Mouse (Mus musculus) midbrain, postnatal 0 days (tissue): Measurements from ENCODE around the gene Mafk. TPM values are rescaled to one million over a fixed set of nuclear protein-coding genes. Genes with fewer than 3 reads are reported as not detected.

Experiments
- ATAC-seq: fragments of 200-750 bp; cut with Nextera tagmentation; 2 replicates; pipeline ENCODE4 v1.8.0; 2017; ENCODE audit warnings: moderate number of reproducible peaks, mild to moderate bottlenecking, moderate TSS enrichment, moderate library complexity; ENCODE audit not compliant: low FRiP score
- DNase-seq: peaks from one replicate; pipeline ENCODE4 v3.0.0-alpha.2; 2015; ENCODE audit warnings: low spot score
- H3K27ac ChIP-seq: fragments of 300-500 bp; sonication (generic); 2 replicates; pipeline ENCODE4 v1.5.1; 2014; ENCODE audit warnings: low read depth, mild to moderate bottlenecking, low read length, mixed read lengths
- H3K27me3 ChIP-seq: fragments of 300-500 bp; sonication (generic); 2 replicates; pipeline ENCODE4 v1.6.1; 2014; ENCODE audit warnings: low read length, control low read depth, mixed read lengths; ENCODE audit not compliant: insufficient read depth
- H3K36me3 ChIP-seq: fragments of 300-500 bp; sonication (generic); 2 replicates; pipeline ENCODE4 v1.6.1; 2014; ENCODE audit warnings: low read length, control low read depth, mixed read lengths; ENCODE audit not compliant: insufficient read depth
- H3K4me1 ChIP-seq: fragments of 300-500 bp; sonication (generic); 2 replicates; pipeline ENCODE4 v1.6.1; 2014; ENCODE audit warnings: mild to moderate bottlenecking, control low read depth, antibody characterized with exemption, low read length, mixed read lengths; ENCODE audit not compliant: insufficient read depth
- H3K4me2 ChIP-seq: fragments of 300-500 bp; sonication (generic); 2 replicates; pipeline ENCODE4 v1.6.1; 2014; ENCODE audit warnings: low read depth, mild to moderate bottlenecking, low read length, mixed read lengths; ENCODE audit not compliant: poor library complexity, severe bottlenecking
- H3K4me3 ChIP-seq: fragments of 300-500 bp; sonication (generic); 2 replicates; pipeline ENCODE4 v1.5.1; 2014; ENCODE audit warnings: low read depth, mild to moderate bottlenecking, low read length, moderate library complexity
- H3K9ac ChIP-seq: fragments of 300-500 bp; sonication (generic); replicated peaks from 2 replicates; pipeline ENCODE4 v1.6.1; 2014; ENCODE audit warnings: mild to moderate bottlenecking, low read length, moderate library complexity, mixed read lengths; ENCODE audit not compliant: poor library complexity, severe bottlenecking
- H3K9me3 ChIP-seq: fragments of 300-500 bp; sonication (generic); 2 replicates; pipeline ENCODE4 v1.6.1; 2016; ENCODE audit warnings: low read length, control low read depth
- CTCF ChIP-seq: IDR thresholded peaks from 2 replicates; pipeline ENCODE4 v1.5.1; 2016; ENCODE audit warnings: antibody characterized with exemption, mild to moderate bottlenecking
- WGBS: fragments of 180-500 bp; shearing (Covaris S2); extraction: QIAGEN DNeasy Blood & Tissue Kit; methylation state at CpG from one replicate; pipeline ENCODE4 v1.1.7; 2014; 5-methylcytosine and 5-hydroxymethylcytosine counted together
- polyA plus RNA-seq: library from polyadenylated mRNA; unstranded; fragments of >200 nt; fragmentation: Nextera tagmentation; extraction: Ambion mirVana; gene quantifications from 2 replicates; pipeline ENCODE4 v1.2.1, GENCODE M21; 2015
- total RNA-seq: library from RNA; depleted of rRNA; stranded (reverse); fragments of >200 nt; gene quantifications from 2 replicates; pipeline ENCODE4 v1.2.3, GENCODE M21; 2014

The Mafk gene
- total and polyA plus RNA-seq, 2 experiments from 2014 or later = 8.7 to 17.8 TPM

DNA sequence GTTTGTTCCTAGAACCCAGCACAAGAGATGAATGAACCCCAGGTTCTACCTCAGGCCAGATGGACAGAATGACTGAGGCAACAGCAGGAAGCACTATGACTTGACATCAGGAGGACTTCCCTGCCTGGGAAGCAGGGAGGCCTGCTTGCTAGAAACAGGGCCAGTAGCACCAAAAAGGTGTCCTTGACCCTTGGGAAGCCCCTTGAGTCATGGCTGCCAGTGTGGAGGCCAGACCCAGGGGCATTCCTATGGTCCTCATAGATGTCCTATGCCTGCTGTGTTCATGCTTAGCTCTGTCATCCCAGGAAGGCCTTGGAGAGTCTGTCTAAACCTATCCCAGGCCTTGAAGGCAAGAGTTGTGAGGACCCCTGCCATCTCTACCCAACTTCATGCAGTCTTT lies 25.1 kb downstream of the Mafk start:
- H3K4me3 ChIP-seq = no peak overlapping the region
- H3K9me3 ChIP-seq = no peaks in the 10 kb centered on the region
- H3K27me3 ChIP-seq = peaks cover 6% of the 10 kb centered on the region; the same call in 1 of the 2 replicates
- no peak overlapping the region for H3K4me2 ChIP-seq
- H3K9ac ChIP-seq = no peak overlapping the region
- ATAC-seq (no peak), DNase-seq (no peak)
- H3K36me3 ChIP-seq = peaks cover 3% of the 10 kb centered on the region; the same call in 1 of the 2 replicates
- H3K4me1 ChIP-seq = no peaks in the 10 kb centered on the region
- H3K27ac ChIP-seq = no peak overlapping the region
- TF ChIP-seq CTCF = no peak

DNA sequence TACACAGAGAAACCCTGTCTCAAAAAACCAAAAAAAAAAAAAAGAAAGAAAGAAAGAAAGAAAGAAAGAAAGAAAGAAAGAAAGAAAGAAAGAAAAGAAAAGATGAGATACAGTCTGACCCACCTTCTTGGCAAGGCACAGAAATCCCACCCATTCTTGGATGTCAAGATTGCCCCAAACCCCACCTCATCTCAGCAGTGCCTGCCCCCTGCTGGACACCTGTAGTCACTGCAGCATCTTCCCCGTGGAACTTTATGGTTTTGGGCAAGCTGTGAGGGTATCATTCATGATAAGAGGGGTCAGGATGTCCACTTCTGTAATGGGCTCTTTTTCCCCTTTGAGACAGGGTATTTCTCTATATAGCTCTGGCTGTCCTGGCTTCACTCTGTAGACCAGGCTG lies 26.0 kb downstream of the Mafk start:
- H3K27me3 ChIP-seq = peaks cover 6% of the 10 kb centered on the region; the same call in 1 of the 2 replicates
- H3K4me2 ChIP-seq = no peak overlapping the region
- WGBS = 11% methylated on average over 1 of the region's 1 CpGs
- peaks cover 11% of the 10 kb centered on the region for H3K36me3 ChIP-seq
- DNase-seq (no peak), ATAC-seq (no peak)
- H3K4me3 ChIP-seq = no peak overlapping the region
- H3K4me1 ChIP-seq = no peaks in the 10 kb centered on the region
- TF ChIP-seq CTCF = peak; percentile 72
- H3K27ac ChIP-seq = no peak overlapping the region
- no peaks in the 10 kb centered on the region for H3K9me3 ChIP-seq
- no peak overlapping the region for H3K9ac ChIP-seq

DNA sequence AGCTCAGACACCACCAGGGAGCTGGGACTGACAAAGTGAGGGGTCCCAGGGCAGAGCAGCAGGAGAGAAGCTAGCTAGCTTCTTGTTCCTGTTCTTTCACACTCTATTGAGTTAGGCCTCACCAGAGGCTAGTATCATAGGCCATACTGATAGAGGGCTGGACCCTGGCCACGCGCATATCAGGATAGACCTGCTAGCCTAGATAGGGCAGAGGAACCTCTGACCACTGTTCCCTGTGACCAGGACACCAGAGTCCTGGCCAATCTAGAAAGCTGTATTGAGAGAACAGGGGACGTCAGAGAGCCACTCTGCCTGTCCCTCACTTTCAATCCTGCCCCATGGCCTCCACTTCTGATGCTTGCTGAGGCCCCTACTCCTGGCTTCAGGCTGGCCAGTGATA lies 26.7 kb downstream of the Mafk start:
- no peaks in the 10 kb centered on the region for H3K9me3 ChIP-seq
- H3K27ac ChIP-seq = no peak overlapping the region
- 81% methylated on average over 3 of the region's 3 CpGs for WGBS
- no peak overlapping the region for H3K4me2 ChIP-seq
- no peak for ATAC-seq
- no peak overlapping the region for H3K4me3 ChIP-seq
- H3K9ac ChIP-seq = no peak overlapping the region
- TF ChIP-seq CTCF = no peak
- no peaks in the 10 kb centered on the region for H3K4me1 ChIP-seq
- H3K36me3 ChIP-seq = peaks cover 19% of the 10 kb centered on the region
- peaks cover 6% of the 10 kb centered on the region; the same call in 1 of the 2 replicates for H3K27me3 ChIP-seq
- DNase-seq = no peak

DNA sequence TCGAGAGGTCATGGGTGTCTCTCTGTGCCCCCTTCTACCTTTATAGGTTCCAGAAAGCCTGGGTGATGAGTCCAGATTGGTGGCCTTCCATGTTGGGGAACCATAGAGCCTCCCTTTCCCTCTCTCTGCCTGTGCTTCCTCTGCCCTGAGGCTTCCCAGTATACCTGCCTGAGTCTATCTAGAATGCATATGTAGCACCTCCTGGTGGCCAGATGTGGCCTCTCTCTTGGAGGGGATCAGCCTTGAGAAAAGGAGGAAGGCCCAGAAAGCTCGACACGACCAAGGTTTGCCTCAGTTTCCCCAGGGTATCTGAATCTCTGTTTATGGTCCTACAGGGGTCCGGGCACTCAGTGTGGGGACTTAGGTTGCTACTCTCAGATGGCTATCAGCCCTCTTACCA lies 27.5 kb downstream of the Mafk start:
- peaks cover 3% of the 10 kb centered on the region; the same call in 1 of the 2 replicates for H3K27me3 ChIP-seq
- WGBS = 49% methylated on average over 4 of the region's 4 CpGs
- no peak overlapping the region for H3K4me2 ChIP-seq
- no peaks in the 10 kb centered on the region for H3K9me3 ChIP-seq
- H3K9ac ChIP-seq = no peak overlapping the region
- no peak for ATAC-seq
- H3K4me1 ChIP-seq = no peaks in the 10 kb centered on the region
- peak; percentile 70 for TF ChIP-seq CTCF
- H3K27ac ChIP-seq = no peak overlapping the region
- DNase-seq = peak; percentile 37
- peaks cover 25% of the 10 kb centered on the region for H3K36me3 ChIP-seq
- H3K4me3 ChIP-seq = no peak overlapping the region

DNA sequence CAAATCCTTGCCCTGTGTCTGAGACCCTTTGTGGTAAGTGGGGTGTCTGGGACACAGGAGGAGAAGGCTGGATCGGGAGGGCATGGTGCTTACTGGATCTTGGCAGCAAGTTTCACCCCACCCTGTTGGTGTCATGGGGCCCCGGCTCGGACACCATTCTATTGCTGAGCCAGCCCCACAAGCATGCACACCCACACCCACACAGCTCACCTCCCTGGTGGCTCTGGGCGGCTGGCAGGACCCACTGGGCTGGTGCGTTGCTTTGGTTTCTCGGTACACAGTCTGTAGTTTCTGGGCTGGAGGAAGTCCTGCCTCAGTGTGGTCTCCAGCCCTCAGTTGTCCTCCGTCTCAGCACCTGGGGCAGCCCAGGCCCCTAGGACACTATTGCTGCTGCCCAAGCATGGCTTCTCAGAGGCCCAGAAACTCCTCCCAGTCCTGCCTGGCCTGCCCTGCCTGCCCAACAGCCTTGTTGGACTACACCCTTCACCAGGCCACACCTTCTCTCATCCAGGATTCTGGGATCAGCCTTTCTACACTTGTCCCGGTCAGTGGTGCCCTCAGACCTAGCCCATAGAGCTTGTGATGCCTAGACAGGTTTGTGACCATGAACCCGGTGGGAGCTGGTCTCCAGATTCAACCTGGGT lies 28.3 kb downstream of the Mafk start, which contains the start of gene Tmem184a:
Gene Tmem184a, minus strand, starts transcription at position 380 of the 644 bp plus-strand sequence.
- ATAC-seq = no peak

More for the DNA sequence above, 28.3 kb downstream of the Mafk start, which contains the start of gene Tmem184a:
- 86% methylated on average over 9 of the region's 9 CpGs for WGBS
- no peak for DNase-seq
- H3K9ac ChIP-seq = no peak within 1 kb of the TSS
- peaks cover 25% of the 10 kb centered on the region for H3K36me3 ChIP-seq
- H3K9me3 ChIP-seq = no peaks in the 10 kb centered on the region
- no peaks in the 10 kb centered on the region for H3K27me3 ChIP-seq
- H3K27ac ChIP-seq = no peak within 1 kb of the TSS
- no peak within 1 kb of the TSS for H3K4me2 ChIP-seq
- no peak for TF ChIP-seq CTCF
- no peaks in the 10 kb centered on the region for H3K4me1 ChIP-seq
- H3K4me3 ChIP-seq = no peak within 1 kb of the TSS
